Mouse (Mus musculus): ENCODE measurements at regions not wholly inside any gene's neighbourhood (a gene's known extent, or its start where the extent isn't known, plus 50 kb on each side); places are given as distances from the start of the nearest gene placed in this dataset.
A peak's percentile ranks its signal among the peaks of the same experiment; 100 is the strongest.

DNA sequence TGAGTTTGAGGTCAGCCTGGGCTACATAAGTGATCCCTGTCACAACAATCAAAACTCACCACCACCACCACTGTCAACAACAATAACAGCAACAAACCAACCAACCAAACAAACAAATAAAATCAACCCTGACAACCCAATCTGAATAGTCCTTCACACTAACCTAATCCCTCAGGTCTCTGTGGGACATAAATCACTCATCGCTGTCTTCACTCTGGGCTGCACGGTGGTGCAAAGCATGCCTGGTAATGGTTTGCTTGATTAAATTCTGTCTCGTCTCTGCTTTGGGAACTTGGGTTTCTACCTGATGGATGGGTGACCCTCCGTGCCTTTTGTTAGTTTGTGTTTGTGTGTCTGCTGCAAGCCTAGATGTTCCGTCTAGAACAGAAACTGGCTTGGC is 100.6 kb downstream of the Slc17a6 start:
- DNase-seq (ENCODE audit: low spot score): peak; percentile 11

DNA sequence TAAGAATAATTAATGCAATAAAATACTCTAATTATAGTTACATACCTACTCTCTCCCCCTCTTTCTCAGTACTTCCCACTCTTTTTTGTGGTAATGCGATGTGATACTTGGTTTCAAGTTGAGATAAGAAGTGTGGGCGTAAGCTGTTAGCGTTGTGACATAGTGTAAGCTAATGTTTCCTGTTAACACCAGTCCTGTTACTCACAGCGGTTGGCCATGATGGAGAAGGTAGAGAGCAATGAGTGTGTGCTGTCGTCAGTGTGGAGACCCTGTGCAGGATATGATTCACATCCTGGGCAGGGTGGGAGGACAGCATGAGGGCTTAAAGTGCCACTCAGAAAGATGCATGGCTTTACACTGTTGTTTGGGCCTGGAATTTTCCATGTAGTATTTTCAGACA is 102.1 kb downstream of the Slc17a6 start:
- peak; percentile 10 for DNase-seq (ENCODE audit: low spot score)

DNA sequence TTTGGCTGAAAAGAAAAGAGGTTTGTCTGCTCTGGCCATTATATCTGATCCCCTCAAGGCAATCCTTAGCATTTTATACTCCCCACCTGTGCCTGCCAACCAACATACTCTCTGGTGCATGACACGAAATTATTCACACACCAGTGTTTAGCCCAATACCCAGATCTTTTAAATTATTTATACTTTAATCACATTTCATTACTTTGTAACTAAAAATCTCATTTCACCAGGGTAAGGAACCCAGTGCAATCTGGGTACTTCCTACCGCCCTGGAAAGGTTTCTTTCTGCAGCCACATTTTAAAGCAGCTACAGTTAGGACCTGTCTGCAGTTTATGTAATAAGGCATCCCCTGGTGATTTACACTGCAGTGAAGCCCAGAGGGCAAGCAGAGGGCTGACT is 114.5 kb downstream of the Slc17a6 start:
- DNase-seq (ENCODE audit: low spot score): no peak

DNA sequence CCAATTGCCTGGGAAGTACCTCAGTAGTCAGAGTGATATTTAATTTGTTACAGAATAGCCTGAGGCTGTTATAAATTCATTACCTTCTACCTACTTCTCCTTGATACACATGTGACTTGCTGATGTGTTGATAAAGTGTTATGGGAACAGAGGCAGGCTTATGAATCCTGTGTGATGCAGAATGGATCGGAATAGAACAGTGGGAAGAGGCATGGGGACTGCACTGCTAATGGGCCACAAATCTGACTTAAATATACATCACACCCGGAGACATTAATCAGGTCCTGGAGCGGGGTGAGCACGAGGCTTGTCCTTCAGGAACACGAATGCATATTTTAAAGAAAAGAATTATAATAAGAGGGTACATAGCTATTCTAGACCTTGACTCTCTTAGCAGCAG is 117.8 kb downstream of the Slc17a6 start:
- no peak for DNase-seq (ENCODE audit: low spot score)

DNA sequence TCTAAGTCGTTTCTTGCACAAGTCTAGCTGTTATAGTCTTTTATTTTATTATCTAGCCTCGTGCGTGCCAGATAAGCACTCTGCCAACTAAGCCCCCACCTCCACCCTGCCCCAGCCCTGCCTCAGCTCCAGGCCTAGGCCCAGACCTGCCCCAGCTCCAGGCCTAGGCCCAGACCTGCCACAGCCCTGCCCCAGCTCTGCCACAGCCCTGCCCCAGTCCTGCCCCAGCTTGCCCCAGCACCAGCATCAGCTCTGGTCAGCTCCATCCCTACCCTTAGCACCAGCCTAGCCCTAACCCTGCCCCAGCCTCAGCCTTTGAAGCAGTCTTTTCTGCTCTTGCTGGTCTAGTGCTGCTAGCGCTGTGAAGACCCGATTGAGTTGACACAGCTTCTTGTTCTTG is 119.1 kb downstream of the Slc17a6 start:
- no peak for DNase-seq (ENCODE audit: low spot score)

DNA sequence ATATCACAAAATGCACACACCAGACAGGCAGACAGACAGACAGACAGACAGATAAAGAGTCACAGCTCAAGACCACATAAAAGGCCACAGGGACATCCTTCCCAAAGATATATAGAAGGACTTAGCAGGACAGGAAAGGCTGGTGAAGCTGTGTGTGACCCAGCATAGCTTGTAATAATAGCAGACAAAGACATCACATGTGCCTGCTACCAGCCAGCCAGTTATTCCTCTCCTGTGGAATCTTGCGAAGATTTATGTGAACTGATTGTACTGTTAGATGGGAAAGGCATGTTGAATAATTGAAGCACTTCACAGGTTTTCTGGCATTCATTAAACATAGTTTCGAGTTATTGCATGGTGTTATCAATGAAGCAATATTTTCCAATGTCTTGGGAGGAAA is 119.1 kb upstream of the Gas2 start:
- DNase-seq (ENCODE audit: low spot score): no peak

DNA sequence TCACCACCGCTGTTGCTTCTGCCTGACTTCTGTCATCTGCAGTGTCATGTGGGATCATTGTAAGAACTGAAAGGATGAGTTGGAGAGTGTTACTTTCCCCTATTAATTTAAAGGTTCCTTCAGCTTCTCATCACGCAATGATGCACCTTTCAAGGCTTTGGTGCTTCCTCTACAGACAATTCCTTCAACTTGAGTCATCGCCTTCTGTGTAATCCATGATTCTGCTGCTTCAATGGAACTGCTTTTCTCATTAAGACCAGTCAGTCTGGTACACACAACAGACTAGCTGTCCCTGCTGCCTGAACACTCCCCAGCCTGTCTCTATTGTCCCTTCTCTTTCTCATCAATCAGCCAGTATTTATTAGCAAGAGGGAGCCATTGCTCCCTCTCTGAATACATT is 116.2 kb upstream of the Gas2 start:
- DNase-seq (ENCODE audit: low spot score): no peak

DNA sequence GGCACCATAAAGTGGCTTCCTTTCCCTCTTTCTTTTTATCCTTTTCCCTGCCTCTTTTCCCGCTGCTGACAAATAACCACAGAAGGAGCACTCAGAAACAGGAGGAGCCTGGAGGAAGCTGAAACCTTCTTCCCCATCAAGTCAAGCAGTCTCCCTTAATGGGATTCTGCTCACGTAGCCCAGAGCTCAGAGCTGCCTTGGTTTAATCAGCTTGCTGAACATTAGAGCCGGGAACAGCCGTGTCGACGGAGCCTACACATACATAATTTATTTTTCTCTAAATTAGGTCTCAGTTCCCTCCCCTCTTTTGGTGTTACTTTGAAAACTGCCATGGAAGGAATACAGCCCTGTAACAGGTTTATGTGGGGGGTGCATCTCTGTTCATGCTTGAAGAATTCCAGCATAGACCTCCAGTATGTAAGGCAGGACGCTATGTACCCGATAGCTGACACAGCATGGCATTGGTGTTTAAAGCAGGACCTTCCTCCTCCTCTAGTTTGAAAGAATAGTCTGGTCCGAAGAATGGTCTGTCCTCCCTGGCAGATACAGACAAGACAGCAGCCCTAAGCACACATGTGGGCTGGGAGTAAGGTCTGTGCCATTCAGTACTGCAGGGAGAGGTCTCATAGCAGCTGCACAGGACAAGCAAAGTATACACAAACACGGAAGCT is 113.0 kb upstream of the Gas2 start:
- DNase-seq (ENCODE audit: low spot score): peak; percentile 13

DNA sequence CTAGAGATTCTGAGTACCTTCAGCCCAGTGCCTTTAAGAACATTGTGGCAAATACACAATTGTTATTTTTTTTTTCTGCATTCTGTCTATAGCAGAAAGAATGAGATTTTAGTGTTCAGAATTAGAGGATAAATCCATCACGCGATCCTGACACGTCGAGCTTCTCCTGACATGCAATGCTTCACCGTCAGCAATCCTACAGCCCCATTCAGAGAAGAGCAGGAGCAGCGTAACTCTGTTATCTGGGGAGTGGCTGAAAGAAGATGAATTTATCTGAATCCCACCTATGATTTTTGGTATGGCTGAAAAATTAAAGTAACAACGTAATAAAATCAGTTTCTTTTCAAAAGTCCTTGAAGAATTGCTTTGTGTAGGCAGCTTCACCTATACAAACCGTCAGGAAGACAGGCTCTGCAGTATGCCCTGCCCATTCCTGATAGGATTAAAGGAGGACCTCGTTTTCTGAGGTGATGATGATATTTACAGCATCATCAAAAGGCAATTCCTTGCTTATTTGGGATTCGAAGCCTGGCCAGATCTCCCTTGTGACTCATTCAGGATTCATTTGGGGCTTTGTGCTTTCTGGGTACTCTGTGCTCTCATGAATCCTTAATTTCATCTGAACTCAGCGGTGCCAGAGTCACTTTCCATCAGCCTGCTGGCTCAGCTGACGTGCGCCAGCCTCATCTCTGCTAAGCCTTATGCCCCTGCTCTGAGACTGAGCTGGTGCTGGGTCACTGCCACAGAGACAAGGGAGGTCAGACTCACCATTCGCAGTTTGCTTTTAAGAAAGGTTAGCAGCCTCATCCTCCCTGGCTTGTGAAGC is 112.3 kb upstream of the Gas2 start:
- DNase-seq (ENCODE audit: low spot score): no peak

DNA sequence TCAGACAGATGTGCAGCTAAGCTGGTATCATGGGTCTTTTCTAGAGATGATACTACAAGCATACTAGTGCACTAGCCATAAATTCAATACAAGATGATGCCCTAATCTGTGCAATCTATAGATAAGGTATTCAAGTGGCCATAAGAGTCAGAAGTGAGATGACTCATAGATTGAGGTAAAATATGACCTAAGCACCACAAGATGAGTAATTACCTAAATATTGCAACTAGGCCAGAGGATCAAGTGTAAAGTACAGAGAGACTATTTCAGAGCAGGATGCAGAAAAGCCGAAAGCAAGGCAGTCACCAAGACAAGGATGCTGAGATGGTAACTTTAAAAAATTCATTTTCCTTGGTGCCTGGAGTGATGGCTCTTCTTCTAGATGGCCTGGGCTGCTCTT is 111.5 kb upstream of the Gas2 start:
- DNase-seq (ENCODE audit: low spot score): no peak

DNA sequence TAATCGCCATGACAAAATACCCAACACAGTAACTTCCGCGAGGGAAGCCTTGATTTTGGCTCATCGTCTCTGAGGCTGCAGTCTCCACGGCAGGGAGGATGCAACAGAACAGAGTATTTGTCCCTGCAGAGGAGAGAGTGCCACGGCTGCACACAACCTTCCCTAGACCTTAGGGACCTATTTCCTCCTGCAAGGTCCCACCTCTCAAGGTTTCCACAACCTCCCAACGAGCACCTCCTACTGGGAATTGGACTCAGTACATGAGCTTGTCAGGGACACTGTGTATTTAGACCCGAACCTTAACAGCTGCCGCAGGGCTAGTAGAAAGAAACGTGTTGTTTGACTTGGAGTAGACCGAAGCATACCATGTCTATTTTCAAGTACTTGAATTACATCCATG is 108.8 kb upstream of the Gas2 start:
- no peak for DNase-seq (ENCODE audit: low spot score)

DNA sequence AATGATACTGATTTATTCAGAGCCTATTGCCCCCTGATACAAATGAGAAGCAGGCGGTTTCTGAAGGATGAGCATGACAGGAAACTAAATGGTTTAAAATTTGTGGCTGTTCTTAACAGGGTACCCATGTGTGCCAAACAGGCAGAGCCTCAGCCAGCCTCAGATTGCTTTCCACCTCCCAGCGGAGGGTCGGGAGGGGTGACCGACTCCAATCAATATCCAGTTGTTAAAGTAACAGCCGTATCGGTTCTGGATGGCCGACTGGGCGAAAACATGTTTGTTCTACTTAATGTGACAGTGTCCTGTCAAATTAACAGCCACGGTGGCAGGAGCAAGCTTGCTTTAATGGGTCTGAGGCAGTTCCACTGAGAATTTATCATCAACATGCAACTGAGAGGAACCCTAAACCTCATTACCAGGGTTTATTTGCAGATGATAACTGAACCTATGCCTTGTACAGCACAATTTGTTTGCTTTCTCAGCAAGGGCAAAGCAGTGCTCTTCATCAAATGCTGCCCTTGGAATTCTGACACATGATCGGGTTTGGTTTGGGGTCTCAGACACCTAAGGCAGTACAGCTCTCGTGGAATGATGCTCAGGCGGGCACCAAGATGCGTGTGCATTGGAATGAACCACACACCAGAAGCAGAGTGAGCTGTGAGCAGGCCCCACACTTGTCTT is 107.5 kb upstream of the Gas2 start:
- peak; percentile 71 for DNase-seq (ENCODE audit: low spot score)

DNA sequence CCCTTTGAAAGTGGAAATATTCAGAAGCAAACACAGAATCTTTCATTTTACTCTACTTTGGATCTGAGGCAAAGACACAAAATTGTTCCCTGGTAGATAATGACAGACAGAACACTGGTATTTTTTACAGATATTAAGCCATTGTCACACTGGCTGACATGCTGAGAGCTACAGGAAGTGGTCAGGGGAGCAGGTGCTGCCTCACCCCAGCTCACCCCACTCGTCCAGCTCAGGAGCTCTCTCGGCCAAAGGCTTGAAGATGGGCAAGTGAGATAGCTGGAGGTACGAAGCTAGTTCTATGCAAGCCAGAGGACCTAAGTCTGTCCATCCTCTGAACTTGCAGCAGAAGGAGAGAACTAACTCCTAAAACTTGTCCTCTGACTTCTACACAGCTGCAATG is 105.6 kb upstream of the Gas2 start:
- no peak for DNase-seq (ENCODE audit: low spot score)

DNA sequence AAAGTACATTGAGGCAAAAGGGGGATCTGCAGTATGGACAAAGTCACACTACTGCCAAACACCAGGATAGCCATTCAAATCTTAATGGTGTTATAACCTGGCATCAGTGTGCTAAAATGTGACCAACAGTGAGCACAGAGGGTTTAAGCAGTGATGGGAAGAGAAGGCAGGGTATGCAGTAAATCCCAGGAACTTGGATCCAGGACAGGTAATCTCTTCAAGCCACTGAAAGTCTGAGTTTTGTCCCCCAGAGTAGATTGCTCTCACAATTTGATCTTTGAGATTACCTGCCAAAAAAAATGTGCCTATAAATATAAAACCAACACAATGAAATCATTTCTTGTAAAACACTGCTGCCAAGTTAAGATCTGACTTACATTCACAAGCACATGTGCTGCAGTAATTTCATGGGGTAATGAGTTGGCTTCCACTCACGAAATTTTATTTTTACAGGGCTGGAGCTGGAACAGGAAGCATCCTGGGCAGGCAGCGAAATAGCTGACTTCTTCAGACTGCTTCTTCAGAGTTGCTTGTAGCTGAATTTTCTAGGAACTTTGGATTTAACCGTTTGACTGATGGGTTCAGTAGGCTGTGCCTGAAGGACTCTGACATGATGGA is 102.2 kb upstream of the Gas2 start:
- DNase-seq (ENCODE audit: low spot score): no peak

DNA sequence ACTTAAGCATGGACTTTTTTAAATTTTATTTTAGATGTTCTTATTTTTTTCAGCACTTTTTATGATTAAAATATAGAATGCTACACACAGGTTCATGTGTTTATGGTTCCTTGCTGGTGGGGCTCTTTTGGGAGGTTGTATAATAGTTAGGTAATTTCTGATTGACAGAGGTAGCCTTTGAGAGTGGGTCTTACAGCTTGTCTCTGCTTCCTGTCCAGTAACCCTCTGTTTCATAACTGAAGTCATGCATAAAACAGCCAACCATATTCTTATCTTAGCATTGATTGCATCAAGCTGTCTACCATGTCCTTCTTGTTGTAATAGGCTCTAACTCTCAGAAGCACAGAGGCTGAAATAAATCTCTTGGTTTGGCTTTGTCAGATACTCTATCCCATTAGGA is 94.7 kb upstream of the Gas2 start:
- no peak for DNase-seq (ENCODE audit: low spot score)

DNA sequence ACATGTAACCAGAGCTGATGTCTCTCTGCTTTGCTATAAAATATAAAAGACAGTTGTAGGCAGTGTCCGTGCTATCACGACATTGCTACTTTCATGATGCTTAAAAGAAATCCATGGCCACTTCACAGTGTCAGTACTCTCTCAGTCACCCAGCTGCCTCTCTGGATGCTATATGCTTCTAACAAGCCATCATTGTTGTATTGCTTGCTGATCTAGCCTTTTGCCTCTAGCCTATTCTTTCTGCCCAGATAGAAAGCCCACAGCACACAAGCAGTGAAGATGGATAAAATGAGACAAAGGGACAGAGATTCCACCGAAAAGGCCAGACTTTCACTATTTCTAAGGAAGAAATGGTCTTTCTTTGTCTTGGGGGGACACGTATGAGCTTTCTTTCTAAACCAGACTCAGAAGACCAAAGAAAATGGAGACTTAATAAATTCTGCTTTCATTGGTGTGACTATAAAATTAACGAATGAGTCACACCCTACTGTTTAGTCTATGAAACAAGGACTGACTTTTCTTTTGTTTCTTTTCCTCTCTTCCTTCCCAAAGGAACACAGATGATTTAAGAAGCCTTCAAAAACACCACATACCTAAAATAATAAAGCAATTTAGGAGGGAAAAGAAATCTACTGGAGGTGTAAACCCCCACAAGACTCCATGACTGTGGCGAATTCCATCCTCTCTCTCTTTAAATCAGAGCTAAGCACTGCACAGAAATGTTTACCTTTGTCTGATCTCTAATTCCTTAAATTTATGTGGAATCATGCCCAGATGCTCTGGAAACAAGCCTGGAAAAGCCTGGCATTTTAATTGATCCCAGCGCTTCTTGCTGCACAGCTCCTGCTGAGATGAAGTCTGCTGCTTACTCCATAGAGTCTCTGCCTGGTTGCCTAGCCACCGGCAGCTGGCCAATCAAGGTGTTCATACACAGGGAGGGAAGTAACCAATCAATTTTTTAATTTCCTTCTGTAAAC is 89.6 kb upstream of the Gas2 start:
- peak; percentile 61 for DNase-seq (ENCODE audit: low spot score)

DNA sequence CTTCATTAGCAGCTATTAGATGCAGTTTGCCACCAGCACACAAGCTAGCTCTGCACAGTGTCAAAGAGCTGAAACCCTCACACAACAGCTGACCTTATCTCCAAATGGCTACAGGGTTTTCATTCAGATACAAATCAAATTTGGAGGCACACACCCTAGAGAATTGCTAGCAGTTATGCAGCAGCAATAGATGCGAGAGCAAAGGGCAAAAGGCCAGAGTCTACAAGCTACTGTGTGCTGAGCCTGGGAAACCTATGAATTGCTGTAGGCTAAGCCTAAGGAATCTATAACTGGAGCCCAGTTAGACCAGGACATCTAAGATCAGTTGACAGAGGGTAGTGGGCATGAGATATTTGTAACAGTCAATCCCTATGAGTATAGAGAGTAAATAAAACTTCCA is 85.8 kb upstream of the Gas2 start:
- DNase-seq (ENCODE audit: low spot score): no peak

DNA sequence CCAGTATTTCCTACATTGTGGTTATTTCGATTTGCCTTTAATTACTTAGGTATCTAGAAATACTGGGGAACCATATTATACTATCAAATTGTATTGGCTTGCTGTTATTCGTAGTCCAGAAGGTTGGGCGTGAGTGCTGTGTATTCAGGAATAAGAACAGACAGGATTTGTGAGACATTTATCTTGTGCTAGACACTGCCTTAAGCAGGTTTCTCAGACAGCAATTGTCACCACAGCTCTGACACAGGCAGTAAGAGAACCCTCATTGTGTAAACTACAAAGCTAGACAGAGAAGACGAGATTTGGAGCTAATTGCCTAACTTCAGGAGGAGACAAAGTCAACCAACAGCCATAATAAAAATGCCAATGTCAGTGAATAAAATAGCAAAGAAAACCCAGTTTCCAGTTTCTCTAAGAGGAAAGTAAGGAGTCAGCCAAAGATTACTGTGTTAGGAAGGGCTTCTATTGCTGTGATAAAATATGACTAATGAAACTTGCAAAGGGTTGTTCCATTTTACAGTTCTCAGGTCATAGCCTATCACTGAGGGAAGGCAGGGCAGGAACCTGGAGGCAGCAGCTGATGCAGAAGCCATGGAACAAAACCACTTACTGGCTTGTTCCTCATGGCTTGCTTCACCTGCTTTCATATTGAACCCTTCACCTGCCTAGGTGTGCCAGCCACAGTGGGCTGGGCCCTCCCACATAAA is 78.6 kb upstream of the Gas2 start:
- DNase-seq (ENCODE audit: low spot score): no peak

DNA sequence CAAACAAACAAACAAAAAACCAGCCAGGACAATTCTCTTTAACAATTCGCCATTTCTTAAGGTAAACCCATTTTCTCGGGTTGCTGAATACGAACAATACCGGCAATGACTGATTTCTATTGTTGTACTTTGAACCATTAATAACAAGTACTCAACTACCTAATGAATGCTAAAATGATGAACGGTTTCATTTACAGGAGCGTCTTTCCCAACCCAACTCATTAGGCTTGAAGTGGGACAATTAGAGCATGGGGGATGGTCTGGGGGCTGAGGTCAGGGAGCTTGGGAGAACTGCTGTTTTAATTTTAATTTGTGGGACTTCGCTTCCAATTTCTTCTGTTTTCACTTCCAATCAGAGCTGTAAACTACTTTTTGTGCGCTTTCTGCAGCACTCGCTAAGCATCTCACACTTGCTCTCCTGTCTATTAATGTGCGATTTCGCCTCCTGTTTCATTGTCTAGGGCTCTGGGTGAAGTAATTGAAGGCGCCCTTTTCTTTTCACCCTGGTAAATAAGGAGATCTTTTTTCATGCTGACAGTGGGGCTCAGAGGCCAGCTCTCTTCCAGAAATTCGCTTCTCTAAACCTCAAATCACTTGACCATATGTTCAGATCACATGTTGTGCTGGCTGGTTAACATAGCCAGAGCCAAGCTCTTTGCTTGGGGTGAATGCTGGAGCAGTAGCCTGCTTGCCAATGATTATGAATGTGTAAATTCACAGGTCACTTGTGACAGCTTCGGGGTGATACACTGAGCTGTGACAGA is 77.7 kb upstream of the Gas2 start:
- peak; percentile 37 for DNase-seq (ENCODE audit: low spot score)
